Mouse (Mus musculus) heart, postnatal 14 days (tissue): ENCODE measurements around the gene Mmp7. TPM values are rescaled to one million over a fixed set of nuclear protein-coding genes. Genes with fewer than 3 reads are reported as not detected.
A peak's percentile ranks its signal among the peaks of the same experiment; 100 is the strongest.

ENCODE experiments used
- DNase-seq, 2 experiments: peaks; one replicate each; pipeline ENCODE4 v3.0.0; 2021 to 2022
- intact Hi-C: fragments of 180-260 bp; cut with DNase I; formaldehyde crosslinking; loops from one replicate; pipeline ENCODE4 v1.15.1; 2025
- long read RNA-seq, 2 experiments: library from polyadenylated mRNA; stranded (forward); transcript quantifications; one replicate each; pipeline ENCODE4 v2.0.0; 2021
- total RNA-seq, 2 experiments: library from RNA; stranded (reverse); gene quantifications; 2 replicates each; pipeline ENCODE4 v1.2.3; 2021

Mmp7 gene
- not detected for total RNA-seq
- long read RNA-seq, experiment 1, result 0 reads
- long read RNA-seq, experiment 2, result 0 reads

GRCm38 (mm10) chr9:7691790-7692189 lies at the start of gene Mmp7:
Gene Mmp7 (plus strand): TSS chr9:7692090.
- DNase-seq, result no peak
- intact Hi-C loops, result no loop called here

GRCm38 (mm10) chr9:7647901-7648300 lies 44.0 kb upstream of the Mmp7 start:
- DNase-seq, result no peak
- intact Hi-C loops, result no loop called here

- no peak for DNase-seq
- intact Hi-C loops, result no loop called here
These were observed 41.3 kb upstream of the Mmp7 start for GRCm38 (mm10) chr9:7650397-7651180.

- intact Hi-C loops, result no loop called here
- no peak for DNase-seq
These were observed 39.4 kb upstream of the Mmp7 start for GRCm38 (mm10) chr9:7652351-7653085.

- intact Hi-C loops, result no loop called here
- DNase-seq, result no peak
These were observed 33.9 kb upstream of the Mmp7 start for GRCm38 (mm10) chr9:7657946-7658345.

- intact Hi-C loops, result no loop called here
- no peak for DNase-seq
These were observed 32.3 kb upstream of the Mmp7 start for GRCm38 (mm10) chr9:7659469-7660020.

GRCm38 (mm10) chr9:7661371-7661770 lies 30.5 kb upstream of the Mmp7 start:
- intact Hi-C loops, result no loop called here
- no peak for DNase-seq

GRCm38 (mm10) chr9:7669674-7670073 lies 22.2 kb upstream of the Mmp7 start:
- no peak for DNase-seq
- intact Hi-C loops, result no loop called here

- intact Hi-C loops, result no loop called here
- no peak for DNase-seq
These were observed 18.9 kb upstream of the Mmp7 start for GRCm38 (mm10) chr9:7672985-7673384.

- intact Hi-C loops, result no loop called here
- DNase-seq, result no peak
These were observed 13.6 kb upstream of the Mmp7 start for GRCm38 (mm10) chr9:7678154-7678837.

- DNase-seq, result no peak
- intact Hi-C loops, result no loop called here
These were observed 9.7 kb upstream of the Mmp7 start for GRCm38 (mm10) chr9:7682081-7682618.

GRCm38 (mm10) chr9:7686024-7686423 lies 5.9 kb upstream of the Mmp7 start:
- intact Hi-C loops, result no loop called here
- DNase-seq, result no peak

GRCm38 (mm10) chr9:7689799-7690198 lies 2.1 kb upstream of the Mmp7 start:
- intact Hi-C loops, result no loop called here
- no peak for DNase-seq

GRCm38 (mm10) chr9:7693961-7694360 lies 2.1 kb downstream of the Mmp7 start:
- intact Hi-C loops, result no loop called here
- no peak for DNase-seq

GRCm38 (mm10) chr9:7695646-7696045 lies 3.8 kb downstream of the Mmp7 start:
- intact Hi-C loops, result no loop called here
- DNase-seq, result no peak

GRCm38 (mm10) chr9:7708698-7709097 lies 16.8 kb downstream of the Mmp7 start:
- intact Hi-C loops, result no loop called here
- DNase-seq, result no peak

- intact Hi-C loops, result loop anchor here (10.0 kb wide), 1 partner anchor 364 kb away; no protein-coding TSS in a partner anchor
- DNase-seq, result no peak
These were observed 19.3 kb downstream of the Mmp7 start for GRCm38 (mm10) chr9:7711196-7711595.

- peak; percentile 30 to 51 for DNase-seq
- intact Hi-C loops, result loop anchor here (1.0 to 10.0 kb wide), 3 partner anchors 142 to 361 kb away; no protein-coding TSS in a partner anchor
These were observed 22.4 kb downstream of the Mmp7 start for GRCm38 (mm10) chr9:7714062-7714907.

GRCm38 (mm10) chr9:7714908-7715175 lies 23.0 kb downstream of the Mmp7 start:
- intact Hi-C loops, result loop anchor here (1.0 to 10.0 kb wide), 6 partner anchors 52 to 492 kb away; partner anchors contain the start of gene Birc2
- no peak for DNase-seq

- intact Hi-C loops, result no loop called here
These were observed 29.7 kb downstream of the Mmp7 start for GRCm38 (mm10) chr9:7721543-7721942.

More at GRCm38 (mm10) chr9:7721543-7721942, 29.7 kb downstream of the Mmp7 start:
- no peak for DNase-seq
